Mouse (Mus musculus) limb, embryonic 10.5 days (tissue): ENCODE data around the gene Akr1c19. TPM values are rescaled to one million over a fixed set of nuclear protein-coding genes. Genes with fewer than 3 reads are reported as not detected.
A peak's percentile ranks its signal among the peaks of the same experiment; 100 is the strongest.
"Not testable (repeated sequence)": the region's sequence is repeated elsewhere in the genome, so short reads cannot be mapped to it uniquely, and the experiment has no call there.

Source experiments
- DNase-seq: peaks from one replicate; pipeline ENCODE4 v3.0.0-alpha.2; 2017; ENCODE audit warnings: low spot score
- H3K27ac ChIP-seq: fragments of 300-500 bp; sonication (generic); 2 replicates; pipeline ENCODE4 v1.5.1; 2016; ENCODE audit warnings: mild to moderate bottlenecking
- H3K27me3 ChIP-seq: fragments of 300-500 bp; sonication (generic); 2 replicates; pipeline ENCODE4 v1.6.1; 2016; ENCODE audit warnings: low read depth, mild to moderate bottlenecking; ENCODE audit not compliant: poor library complexity, severe bottlenecking
- H3K36me3 ChIP-seq: fragments of 300-500 bp; sonication (generic); 2 replicates; pipeline ENCODE4 v1.6.1; 2016; ENCODE audit warnings: mild to moderate bottlenecking, moderate library complexity
- H3K4me1 ChIP-seq: fragments of 300-500 bp; sonication (generic); 2 replicates; pipeline ENCODE4 v1.6.1; 2016
- H3K4me3 ChIP-seq: fragments of 300-500 bp; sonication (generic); 2 replicates; pipeline ENCODE4 v1.5.1; 2016; ENCODE audit warnings: mild to moderate bottlenecking, moderate library complexity
- H3K9me3 ChIP-seq: fragments of 300-500 bp; sonication (generic); replicated peaks from 2 replicates; pipeline ENCODE4 v1.6.1; 2016; ENCODE audit warnings: mild to moderate bottlenecking
- WGBS: fragments of 180-500 bp; shearing (Covaris S2); methylation state at CpG from one replicate; pipeline ENCODE4 v1.1.7; 2016; 5-methylcytosine and 5-hydroxymethylcytosine counted together
- polyA plus RNA-seq: library from polyadenylated mRNA; unstranded; fragments of >200 nt; fragmentation: Nextera tagmentation; extraction: Ambion mirVana; gene quantifications from 2 replicates; pipeline ENCODE4 v1.2.1, GENCODE M21; 2016

Akr1c19 gene
- 0.76 and 0.92 TPM in 2 replicates for polyA plus RNA-seq

DNA sequence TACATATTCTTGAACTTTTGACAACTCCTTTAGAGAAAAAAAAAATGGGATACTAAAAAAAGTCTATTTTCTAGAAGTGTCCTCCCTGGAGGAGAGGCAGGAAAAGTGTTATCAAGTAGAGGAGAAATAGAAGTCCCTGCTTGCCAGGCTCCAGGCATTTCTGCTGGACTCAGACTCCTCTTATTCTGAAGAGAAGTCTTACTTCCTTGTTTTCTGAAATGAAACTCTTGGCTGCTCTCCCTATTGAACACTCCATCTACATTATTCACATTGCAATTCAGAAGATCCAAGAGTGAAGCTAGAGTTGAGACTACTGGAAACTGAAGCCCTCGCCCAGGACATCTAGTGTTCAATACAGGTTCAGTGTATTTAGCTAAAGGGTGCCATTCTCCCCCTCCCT, at the start of gene Akr1c19:
Akr1c19 (plus strand) TSS at position 260 of the 400 bp plus-strand sequence.
- Histone ChIP-seq H3K27me3 (no peaks in the 10 kb centered on the region), H3K27ac (no peak within 1 kb of the TSS), H3K4me3 (no peak within 1 kb of the TSS), H3K4me1 (no peaks in the 10 kb centered on the region), H3K9me3 (no peaks in the 10 kb centered on the region), H3K36me3 (no peaks in the 10 kb centered on the region)
- DNase-seq = no peak
- WGBS = 81% methylated on average over 1 of the region's 1 CpGs

DNA sequence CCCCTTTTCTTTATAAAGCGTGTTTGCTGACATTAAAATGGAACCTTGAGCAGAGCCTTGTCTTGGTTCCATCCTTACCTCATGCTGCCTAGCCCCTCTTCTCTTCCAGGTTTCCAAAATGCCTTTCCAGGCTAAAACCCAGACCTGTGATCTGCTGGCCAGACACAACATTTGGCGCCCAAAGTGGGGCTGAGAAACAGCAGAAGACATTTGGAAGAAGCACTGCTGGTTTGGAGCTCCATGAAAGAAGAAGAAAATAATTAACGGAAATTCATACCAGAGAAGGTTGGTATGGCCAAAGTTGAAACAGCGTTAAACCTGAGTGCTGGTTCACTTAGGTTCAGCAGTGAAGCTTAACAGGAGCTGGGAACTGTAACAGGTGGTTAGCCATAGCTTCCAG, 47.2 kb upstream of the Akr1c19 start:
- not testable (repeated sequence) for H3K4me1 ChIP-seq, H3K9me3 ChIP-seq, H3K27ac ChIP-seq, DNase-seq, H3K27me3 ChIP-seq, H3K4me3 ChIP-seq, H3K36me3 ChIP-seq
- WGBS = 94% methylated on average over 4 of the region's 4 CpGs

DNA sequence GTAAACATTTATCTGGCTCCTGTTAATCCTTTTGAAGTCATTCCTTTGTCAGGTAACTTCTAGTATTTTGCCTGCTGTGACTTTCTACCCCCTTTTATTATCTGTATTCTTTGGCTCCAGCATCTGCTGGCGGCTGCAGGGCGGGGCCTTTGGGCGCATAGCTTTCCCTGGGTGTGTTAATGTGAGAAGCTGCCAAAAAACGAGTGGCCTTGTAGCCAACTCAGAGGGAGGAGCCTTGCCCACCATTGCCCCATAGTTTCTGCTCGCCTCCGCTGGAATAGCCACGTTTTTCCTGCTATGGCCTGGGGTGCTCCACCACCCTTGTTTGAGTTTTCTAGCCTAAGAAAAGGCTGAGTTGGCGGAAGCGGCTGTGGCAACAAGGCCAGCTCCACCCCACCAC, 45.4 kb upstream of the Akr1c19 start:
- Histone ChIP-seq H3K9me3 (0 out of 2 replicates have a peak, but pooled peaks cover 2% of the 10 kb centered on the region), H3K27ac (no peak overlapping the region), H3K4me1 (no peaks in the 10 kb centered on the region), H3K27me3 (no peaks in the 10 kb centered on the region), H3K36me3 (no peaks in the 10 kb centered on the region), H3K4me3 (no peak overlapping the region)
- no peak for DNase-seq
- 76% methylated on average over 9 of the region's 9 CpGs for WGBS

DNA sequence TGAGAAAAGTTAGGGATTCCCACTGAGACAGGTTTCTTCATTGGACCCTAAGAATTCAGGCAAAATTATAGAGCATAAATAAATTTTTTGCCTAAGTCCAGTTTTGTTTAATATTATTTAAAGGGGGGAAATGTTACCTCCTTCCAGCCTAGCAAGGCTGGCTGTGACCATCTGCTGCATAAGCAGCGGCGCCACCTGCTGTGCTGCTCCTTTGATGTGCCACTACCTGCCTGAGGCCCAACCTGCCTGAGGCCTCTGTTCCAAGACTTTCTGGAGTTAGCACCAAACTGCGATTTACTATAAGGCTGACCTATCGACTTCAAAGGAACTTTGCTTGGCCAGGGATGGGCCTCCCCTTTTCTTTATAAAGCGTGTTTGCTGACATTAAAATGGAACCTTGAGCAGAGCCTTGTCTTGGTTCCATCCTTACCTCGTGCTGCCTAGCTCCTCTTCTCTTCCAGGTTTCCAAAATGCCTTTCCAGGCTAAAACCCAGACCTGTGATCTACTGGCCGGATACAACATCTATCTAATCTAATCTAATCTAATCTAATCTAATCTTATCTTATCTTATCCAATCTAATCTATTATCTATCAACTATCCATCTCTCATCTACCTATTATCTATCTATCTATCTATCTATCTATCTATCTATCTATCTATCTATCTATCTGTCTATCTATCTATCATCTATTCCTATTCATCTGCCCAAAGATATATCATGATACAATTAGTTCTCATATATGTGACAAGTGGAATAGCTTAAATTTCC, 41.7 kb upstream of the Akr1c19 start:
- peak; percentile 36 for DNase-seq
- WGBS = 72% methylated on average over 7 of the region's 7 CpGs
- H3K4me3 ChIP-seq, H3K27ac ChIP-seq, H3K4me1 ChIP-seq, H3K27me3 ChIP-seq, H3K36me3 ChIP-seq, H3K9me3 ChIP-seq: not testable (repeated sequence)

DNA sequence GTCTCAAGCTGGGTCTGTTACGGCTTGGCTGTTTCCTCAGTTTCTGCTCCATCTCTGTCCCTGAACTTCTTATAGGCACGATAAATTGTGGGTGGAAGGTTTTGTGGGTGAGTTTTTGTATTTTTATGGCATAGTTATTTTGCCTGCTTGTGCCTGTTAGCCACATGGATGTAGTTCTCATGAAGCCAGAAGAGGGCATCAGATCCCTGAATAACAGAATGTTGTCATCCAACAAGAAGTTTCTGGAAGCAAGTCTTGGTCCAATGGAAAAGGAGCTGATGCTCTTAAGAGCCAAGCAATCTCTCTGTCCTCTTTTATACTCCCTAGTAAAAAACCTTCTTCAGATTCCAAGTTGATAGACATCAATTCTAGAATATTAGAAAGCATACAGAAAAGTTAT, 40.3 kb upstream of the Akr1c19 start:
- 90% methylated on average over 2 of the region's 2 CpGs for WGBS
- H3K27ac ChIP-seq = no peak overlapping the region
- no peak for DNase-seq
- no peaks in the 10 kb centered on the region for H3K36me3 ChIP-seq
- no peak overlapping the region for H3K4me3 ChIP-seq
- no peaks in the 10 kb centered on the region for H3K4me1 ChIP-seq
- H3K9me3 ChIP-seq = no peaks in the 10 kb centered on the region
- no peaks in the 10 kb centered on the region for H3K27me3 ChIP-seq

DNA sequence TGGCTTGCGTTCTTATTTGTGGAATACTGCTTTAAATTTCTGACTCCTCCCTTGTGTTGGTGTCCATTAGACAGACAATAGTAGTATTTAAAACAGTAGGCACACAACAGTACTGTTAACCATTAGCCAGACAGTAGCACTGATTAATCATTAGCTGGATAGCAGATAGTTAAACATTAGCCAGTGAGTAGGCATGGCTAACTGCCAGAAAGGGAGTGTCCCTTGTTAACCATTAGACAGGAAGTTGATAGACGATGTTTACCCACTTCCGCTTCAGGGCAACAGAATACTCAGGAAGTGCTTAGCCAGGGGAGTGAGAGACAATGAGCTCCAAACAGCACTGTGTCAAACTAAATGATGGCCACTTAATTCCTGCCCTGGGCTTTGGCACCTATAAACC, 37.6 kb upstream of the Akr1c19 start, which contains the start of gene Akr1c13:
Akr1c13 (plus strand) TSS at position 247 of the 400 bp plus-strand sequence.
- 65% methylated on average over 3 of the region's 3 CpGs for WGBS
- H3K9me3 ChIP-seq = no peaks in the 10 kb centered on the region
- H3K27ac ChIP-seq = no peak within 1 kb of the TSS
- DNase-seq = no peak
- no peak within 1 kb of the TSS for H3K4me3 ChIP-seq
- H3K36me3 ChIP-seq = no peaks in the 10 kb centered on the region
- no peaks in the 10 kb centered on the region for H3K4me1 ChIP-seq
- no peaks in the 10 kb centered on the region for H3K27me3 ChIP-seq

DNA sequence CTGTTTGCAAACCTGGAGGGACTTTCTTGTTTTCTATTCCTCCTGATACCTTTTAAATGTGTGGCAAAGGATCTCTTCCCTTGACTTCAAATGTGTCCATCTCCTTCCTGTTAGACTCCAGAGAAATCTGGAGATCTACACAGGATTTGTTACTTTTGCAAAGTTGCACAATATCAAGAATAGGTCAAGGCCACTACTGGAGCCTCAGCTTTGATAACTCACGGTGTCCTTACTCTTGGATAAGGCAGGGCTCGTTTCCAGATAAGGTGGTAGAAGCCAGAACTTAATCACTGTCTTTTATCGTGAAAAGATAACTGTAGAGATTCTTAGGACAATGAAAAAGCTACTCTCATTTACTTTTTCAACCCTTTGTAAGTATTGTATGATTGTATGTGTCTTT, 36.0 kb upstream of the Akr1c19 start:
- no peak for DNase-seq
- H3K4me1 ChIP-seq = no peaks in the 10 kb centered on the region
- H3K9me3 ChIP-seq = no peaks in the 10 kb centered on the region
- H3K36me3 ChIP-seq = no peaks in the 10 kb centered on the region
- H3K27me3 ChIP-seq = no peaks in the 10 kb centered on the region
- H3K27ac ChIP-seq = no peak overlapping the region
- 80% methylated on average over 3 of the region's 3 CpGs for WGBS
- no peak overlapping the region for H3K4me3 ChIP-seq

DNA sequence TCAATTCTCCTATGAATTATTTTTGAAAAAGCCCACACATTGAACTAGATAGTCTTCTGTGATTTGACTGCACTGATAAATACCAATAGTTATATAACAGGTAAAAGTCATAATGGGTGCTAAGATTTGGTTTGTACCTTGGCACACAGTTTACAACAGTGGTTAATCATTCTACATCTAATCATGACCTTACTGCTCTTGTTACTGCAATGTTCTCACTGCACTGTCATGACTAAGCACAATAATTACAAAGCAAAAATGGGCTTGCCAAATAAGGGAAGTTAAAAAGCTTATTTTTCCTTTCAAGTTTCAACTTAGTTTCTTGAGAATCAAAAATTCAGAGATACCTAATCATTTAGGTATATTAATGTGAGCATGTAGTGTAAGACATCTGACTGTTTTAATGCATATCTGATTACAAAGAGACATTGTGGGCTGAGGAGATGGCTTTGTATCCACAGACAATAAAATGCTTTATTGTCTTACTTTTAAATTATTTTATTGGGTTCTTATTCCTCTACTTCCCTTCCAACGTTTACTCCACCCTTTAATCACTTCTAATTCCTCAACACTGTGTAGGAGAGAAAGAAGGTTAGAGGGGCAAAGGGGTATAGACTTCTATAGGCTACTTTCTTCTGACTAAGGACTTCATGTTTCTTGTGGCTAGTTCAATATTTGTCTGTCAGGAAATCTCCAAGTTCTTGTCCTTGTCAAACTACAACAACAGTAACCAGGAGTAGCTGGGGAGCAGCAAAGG, 22.2 kb upstream of the Akr1c19 start:
- H3K9me3 ChIP-seq = no peaks in the 10 kb centered on the region
- DNase-seq = no peak
- 47% methylated on average over 1 of the region's 1 CpGs for WGBS
- no peaks in the 10 kb centered on the region for H3K27me3 ChIP-seq
- no peak overlapping the region for H3K27ac ChIP-seq
- H3K4me1 ChIP-seq = no peaks in the 10 kb centered on the region
- H3K36me3 ChIP-seq = no peaks in the 10 kb centered on the region
- H3K4me3 ChIP-seq = no peak overlapping the region

DNA sequence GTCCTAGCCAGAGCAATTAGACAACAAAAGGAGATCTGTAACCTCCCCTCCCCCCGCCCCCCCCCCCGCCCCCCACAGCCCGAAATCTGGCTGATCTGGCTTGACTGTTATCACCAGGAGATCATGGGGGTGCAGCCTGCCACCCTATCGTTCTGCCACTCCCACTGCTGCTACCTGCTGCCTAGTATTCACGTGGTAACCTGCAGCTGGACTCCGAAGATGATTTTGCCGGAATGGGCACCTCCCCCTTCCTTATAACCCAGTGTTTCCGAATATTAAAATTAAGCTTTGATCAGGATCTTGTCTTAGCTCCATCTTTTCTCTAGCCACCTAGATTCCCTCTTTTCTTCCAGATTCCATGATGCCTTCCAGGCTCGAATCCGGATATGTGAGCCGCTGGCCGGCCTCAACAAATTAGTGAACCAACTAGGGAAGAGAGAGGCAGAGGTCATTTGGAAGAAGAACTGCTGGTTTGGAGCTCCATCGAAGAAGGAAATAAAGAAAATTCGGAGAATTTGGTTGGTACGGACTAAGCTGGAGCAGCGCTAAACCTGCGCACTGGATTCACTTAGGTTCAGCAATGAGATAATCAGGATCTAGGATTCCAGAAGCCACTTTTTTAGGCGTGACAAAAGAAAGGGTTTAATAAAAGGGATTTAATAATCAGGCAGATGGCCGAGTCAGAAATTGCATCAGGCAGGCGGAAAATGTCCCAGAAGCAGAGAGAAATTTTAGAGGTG, 16.8 kb upstream of the Akr1c19 start:
- WGBS = 82% methylated on average over 19 of the region's 20 CpGs

DNA sequence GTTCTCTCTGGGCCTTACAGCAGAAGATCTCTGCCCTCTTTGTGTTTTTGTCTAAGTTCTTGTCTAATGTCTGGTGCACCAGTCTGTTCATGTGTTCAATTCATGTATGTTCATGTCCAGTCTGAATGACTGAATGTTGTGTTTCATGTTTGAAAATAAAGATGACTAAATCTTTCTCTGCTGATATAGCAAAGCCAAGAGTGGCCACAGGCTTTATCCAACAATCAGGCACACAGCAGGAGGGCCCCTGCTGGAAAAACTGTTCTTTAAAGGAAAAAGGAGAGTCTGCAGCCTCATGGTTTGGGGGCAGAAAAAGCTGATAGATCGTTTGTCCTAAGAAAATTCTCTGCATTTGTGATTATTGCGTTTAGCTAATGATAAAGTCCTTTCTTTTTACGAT, 16.2 kb upstream of the Akr1c19 start:
- Histone ChIP-seq H3K27me3 (no peaks in the 10 kb centered on the region), H3K36me3 (no peaks in the 10 kb centered on the region), H3K27ac (no peak overlapping the region), H3K4me3 (no peak overlapping the region), H3K9me3 (no peaks in the 10 kb centered on the region), H3K4me1 (no peaks in the 10 kb centered on the region)
- WGBS = 80% methylated on average over 3 of the region's 3 CpGs
- no peak for DNase-seq

More for the DNA sequence above, 16.8 kb upstream of the Akr1c19 start:
- H3K4me1 ChIP-seq = no peaks in the 10 kb centered on the region
- no peak overlapping the region for H3K27ac ChIP-seq
- no peaks in the 10 kb centered on the region for H3K36me3 ChIP-seq
- no peaks in the 10 kb centered on the region for H3K9me3 ChIP-seq
- no peaks in the 10 kb centered on the region for H3K27me3 ChIP-seq
- DNase-seq = no peak
- no peak overlapping the region for H3K4me3 ChIP-seq

DNA sequence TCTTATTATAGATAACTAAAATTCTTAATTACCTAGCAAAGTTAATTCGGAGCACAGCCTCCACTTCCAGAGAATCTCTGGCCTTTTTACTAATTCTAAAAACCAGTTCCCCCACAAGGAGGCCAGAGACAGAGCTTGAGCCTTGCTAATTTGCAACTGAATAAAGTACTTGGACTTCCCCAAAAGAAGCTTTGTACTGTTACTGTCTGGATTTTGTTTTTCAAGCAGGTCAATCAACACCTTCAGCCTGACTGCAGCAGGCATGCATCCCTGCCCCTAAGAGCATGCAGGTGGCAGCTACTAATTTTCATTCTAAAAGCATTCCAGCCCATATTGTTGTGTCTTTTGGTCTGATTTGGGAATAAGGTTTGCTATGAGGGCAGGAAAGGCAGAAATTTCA, 13.0 kb upstream of the Akr1c19 start:
- not testable (repeated sequence) for H3K9me3 ChIP-seq, H3K36me3 ChIP-seq, DNase-seq, H3K4me1 ChIP-seq, H3K4me3 ChIP-seq, H3K27ac ChIP-seq, H3K27me3 ChIP-seq
- 85% methylated on average over 1 of the region's 1 CpGs for WGBS

DNA sequence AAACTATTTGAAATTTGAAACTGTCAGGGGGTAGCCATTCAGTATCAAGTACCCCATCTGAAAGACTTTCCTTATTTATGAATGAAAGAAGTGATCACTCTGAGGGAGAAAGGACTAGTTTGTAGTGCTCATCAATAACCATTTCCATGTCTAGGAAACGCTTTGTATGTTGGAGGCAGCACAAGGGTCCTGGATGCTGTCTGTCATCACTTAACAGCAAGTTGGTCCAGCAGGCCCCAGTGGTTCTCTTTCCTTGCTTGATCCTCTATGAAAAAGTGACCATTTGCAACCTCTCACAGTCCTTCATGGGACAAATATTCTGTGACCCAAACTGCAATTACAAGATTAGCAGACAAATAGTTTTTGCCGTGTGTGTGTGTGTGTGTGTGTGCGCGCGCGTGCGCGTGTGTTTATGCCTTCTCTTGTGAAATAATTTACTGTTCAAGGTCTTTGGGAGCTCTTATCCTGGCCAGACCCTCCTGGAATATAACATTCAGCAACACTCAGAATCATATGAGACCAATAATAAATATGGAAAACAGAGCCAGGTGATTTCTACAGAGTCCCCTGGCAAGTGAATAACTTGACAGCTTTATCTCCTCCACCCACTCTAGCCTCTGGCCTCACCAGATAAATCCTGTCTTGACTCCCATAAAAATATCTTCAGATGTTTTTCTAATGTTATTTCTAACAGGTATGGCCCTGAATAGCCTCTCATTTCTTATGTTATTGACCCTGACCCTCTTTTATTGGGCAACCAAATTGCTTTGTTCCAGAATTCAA, 2.5 kb downstream of the Akr1c19 start:
- WGBS = 77% methylated on average over 8 of the region's 8 CpGs
- peak; percentile 33 for DNase-seq
- Histone ChIP-seq H3K4me3 (no peak overlapping the region), H3K4me1 (no peaks in the 10 kb centered on the region), H3K36me3 (no peaks in the 10 kb centered on the region), H3K9me3 (no peaks in the 10 kb centered on the region), H3K27ac (no peak overlapping the region), H3K27me3 (no peaks in the 10 kb centered on the region)
